Mouse (Mus musculus): ENCODE results near the gene Gpatch8. TPM values are rescaled to one million over a fixed set of nuclear protein-coding genes. Genes with fewer than 3 reads are reported as not detected.

Gpatch8 gene
- polyA plus RNA-seq, 1 experiment from 2014 or later, result 71.0 TPM

GRCm38 (mm10) chr11:102536210-102536609 lies 20.0 kb downstream of the Gpatch8 start:
- no peaks in the 10 kb centered on the region for H3K27me3 ChIP-seq (replicated peaks)
- no peak overlapping the region for H3K27ac ChIP-seq
- no peaks in the 10 kb centered on the region for H3K9me3 ChIP-seq
- no peak overlapping the region for H3K4me3 ChIP-seq
- ATAC-seq (ENCODE audit: low FRiP score, low read depth), result no peak
- peaks cover 7% of the 10 kb centered on the region; the same call in 1 of the 2 replicates for H3K36me3 ChIP-seq
- no peak overlapping the region for H3K9ac ChIP-seq
- 66% methylated on average over 3 of the region's 3 CpGs for WGBS
- H3K4me2 ChIP-seq (replicated peaks), result no peak overlapping the region
- no peaks in the 10 kb centered on the region for H3K4me1 ChIP-seq

GRCm38 (mm10) chr11:102534078-102534477 lies 22.1 kb downstream of the Gpatch8 start:
- H3K36me3 ChIP-seq, result peaks cover 7% of the 10 kb centered on the region; the same call in 1 of the 2 replicates
- no peaks in the 10 kb centered on the region for H3K9me3 ChIP-seq
- ATAC-seq (ENCODE audit: low FRiP score, low read depth), result no peak
- no peak overlapping the region for H3K27ac ChIP-seq
- H3K4me1 ChIP-seq, result no peaks in the 10 kb centered on the region
- H3K9ac ChIP-seq, result no peak overlapping the region
- H3K4me2 ChIP-seq (replicated peaks), result no peak overlapping the region
- H3K4me3 ChIP-seq, result no peak overlapping the region
- H3K27me3 ChIP-seq (replicated peaks), result no peaks in the 10 kb centered on the region
- 92% methylated on average over 2 of the region's 2 CpGs for WGBS

GRCm38 (mm10) chr11:102531425-102531824 lies 24.8 kb downstream of the Gpatch8 start:
- ATAC-seq (ENCODE audit: low FRiP score, low read depth), result no peak
- 38% methylated on average over 5 of the region's 5 CpGs for WGBS
- Histone ChIP-seq H3K4me1 (no peaks in the 10 kb centered on the region), H3K4me3 (no peak overlapping the region), H3K36me3 (peaks cover 3% of the 10 kb centered on the region; the same call in 1 of the 2 replicates), H3K9ac (no peak overlapping the region), H3K27me3 (replicated peaks) (no peaks in the 10 kb centered on the region), H3K9me3 (no peaks in the 10 kb centered on the region), H3K27ac (no peak overlapping the region), H3K4me2 (replicated peaks) (no peak overlapping the region)

GRCm38 (mm10) chr11:102514793-102515424 lies 41.3 kb downstream of the Gpatch8 start:
- Histone ChIP-seq H3K36me3 (peaks cover 20% of the 10 kb centered on the region), H3K9ac (no peak overlapping the region), H3K27ac (no peak overlapping the region), H3K9me3 (no peaks in the 10 kb centered on the region), H3K4me1 (no peaks in the 10 kb centered on the region), H3K4me3 (no peak overlapping the region), H3K4me2 (replicated peaks) (no peak overlapping the region), H3K27me3 (replicated peaks) (no peaks in the 10 kb centered on the region)
- no peak for ATAC-seq (ENCODE audit: low FRiP score, low read depth)
- WGBS, result 97% methylated on average over 1 of the region's 1 CpGs

- 68% methylated on average over 6 of the region's 6 CpGs for WGBS
- H3K27ac ChIP-seq, result no peak overlapping the region
- no peaks in the 10 kb centered on the region for H3K9me3 ChIP-seq
- H3K27me3 ChIP-seq (replicated peaks), result no peaks in the 10 kb centered on the region
- peaks cover 21% of the 10 kb centered on the region for H3K36me3 ChIP-seq
- no peak overlapping the region for H3K4me3 ChIP-seq
- H3K9ac ChIP-seq, result no peak overlapping the region
- no peaks in the 10 kb centered on the region for H3K4me1 ChIP-seq
- ATAC-seq (ENCODE audit: low FRiP score, low read depth), result no peak
- H3K4me2 ChIP-seq (replicated peaks), result no peak overlapping the region
Observed at GRCm38 (mm10) chr11:102510226-102510625, 46.0 kb downstream of the Gpatch8 start.

GRCm38 (mm10) chr11:102496732-102497131 lies 59.5 kb downstream of the Gpatch8 start:
- H3K9me3 ChIP-seq, result no peaks in the 10 kb centered on the region
- H3K27me3 ChIP-seq (replicated peaks), result no peaks in the 10 kb centered on the region
- H3K4me3 ChIP-seq, result no peak overlapping the region
- no peak overlapping the region for H3K9ac ChIP-seq
- H3K27ac ChIP-seq, result no peak overlapping the region
- peaks cover 60% of the 10 kb centered on the region for H3K36me3 ChIP-seq
- no peak overlapping the region for H3K4me2 ChIP-seq (replicated peaks)
- ATAC-seq (ENCODE audit: low FRiP score, low read depth), result no peak
- WGBS, result 90% methylated on average over 2 of the region's 2 CpGs
- no peaks in the 10 kb centered on the region for H3K4me1 ChIP-seq

GRCm38 (mm10) chr11:102496206-102496605 lies 60.0 kb downstream of the Gpatch8 start:
- Histone ChIP-seq H3K36me3 (peaks cover 60% of the 10 kb centered on the region), H3K4me2 (replicated peaks) (no peak overlapping the region), H3K27ac (no peak overlapping the region), H3K9ac (no peak overlapping the region), H3K27me3 (replicated peaks) (no peaks in the 10 kb centered on the region), H3K4me3 (no peak overlapping the region), H3K9me3 (no peaks in the 10 kb centered on the region), H3K4me1 (no peaks in the 10 kb centered on the region)
- no peak for ATAC-seq (ENCODE audit: low FRiP score, low read depth)
- WGBS, result 91% methylated on average over 2 of the region's 2 CpGs

GRCm38 (mm10) chr11:102495742-102496141 lies 60.5 kb downstream of the Gpatch8 start:
- Histone ChIP-seq H3K4me3 (no peak overlapping the region), H3K4me1 (no peaks in the 10 kb centered on the region), H3K36me3 (peaks cover 55% of the 10 kb centered on the region), H3K27ac (no peak overlapping the region), H3K9me3 (no peaks in the 10 kb centered on the region), H3K4me2 (replicated peaks) (no peak overlapping the region), H3K9ac (no peak overlapping the region), H3K27me3 (replicated peaks) (no peaks in the 10 kb centered on the region)
- no peak for ATAC-seq (ENCODE audit: low FRiP score, low read depth)
- WGBS, result 95% methylated on average over 5 of the region's 5 CpGs

GRCm38 (mm10) chr11:102495114-102495513 lies 61.1 kb downstream of the Gpatch8 start:
- no peak overlapping the region for H3K9ac ChIP-seq
- peaks cover 50% of the 10 kb centered on the region for H3K36me3 ChIP-seq
- H3K4me3 ChIP-seq, result no peak overlapping the region
- H3K9me3 ChIP-seq, result no peaks in the 10 kb centered on the region
- no peaks in the 10 kb centered on the region for H3K4me1 ChIP-seq
- WGBS, result 95% methylated on average over 6 of the region's 6 CpGs
- H3K27me3 ChIP-seq (replicated peaks), result no peaks in the 10 kb centered on the region
- no peak overlapping the region for H3K27ac ChIP-seq
- ATAC-seq (ENCODE audit: low FRiP score, low read depth), result no peak
- no peak overlapping the region for H3K4me2 ChIP-seq (replicated peaks)

- Histone ChIP-seq H3K4me3 (no peak overlapping the region), H3K4me2 (replicated peaks) (no peak overlapping the region), H3K9ac (no peak overlapping the region), H3K27me3 (replicated peaks) (no peaks in the 10 kb centered on the region), H3K9me3 (no peaks in the 10 kb centered on the region), H3K36me3 (peaks cover 41% of the 10 kb centered on the region), H3K27ac (no peak overlapping the region), H3K4me1 (no peaks in the 10 kb centered on the region)
- 85% methylated on average over 7 of the region's 7 CpGs for WGBS
- ATAC-seq (ENCODE audit: low FRiP score, low read depth), result no peak
Observed at GRCm38 (mm10) chr11:102494063-102494650, 62.0 kb downstream of the Gpatch8 start.

GRCm38 (mm10) chr11:102493241-102493640 lies 63.0 kb downstream of the Gpatch8 start:
- H3K9me3 ChIP-seq, result no peaks in the 10 kb centered on the region
- H3K27me3 ChIP-seq (replicated peaks), result no peaks in the 10 kb centered on the region
- H3K4me2 ChIP-seq (replicated peaks), result no peak overlapping the region
- no peak for ATAC-seq (ENCODE audit: low FRiP score, low read depth)
- H3K4me3 ChIP-seq, result no peak overlapping the region
- peaks cover 35% of the 10 kb centered on the region for H3K36me3 ChIP-seq
- 90% methylated on average over 2 of the region's 2 CpGs for WGBS
- H3K9ac ChIP-seq, result no peak overlapping the region
- no peak overlapping the region for H3K27ac ChIP-seq
- H3K4me1 ChIP-seq, result no peaks in the 10 kb centered on the region

- H3K4me3 ChIP-seq, result no peak overlapping the region
- 93% methylated on average over 2 of the region's 2 CpGs for WGBS
- H3K9me3 ChIP-seq, result no peaks in the 10 kb centered on the region
- no peaks in the 10 kb centered on the region for H3K27me3 ChIP-seq (replicated peaks)
- H3K4me2 ChIP-seq (replicated peaks), result no peak overlapping the region
- no peaks in the 10 kb centered on the region for H3K4me1 ChIP-seq
- H3K36me3 ChIP-seq, result peaks cover 37% of the 10 kb centered on the region
- no peak overlapping the region for H3K9ac ChIP-seq
- ATAC-seq (ENCODE audit: low FRiP score, low read depth), result no peak
- no peak overlapping the region for H3K27ac ChIP-seq
Observed at GRCm38 (mm10) chr11:102487901-102488300, 68.3 kb downstream of the Gpatch8 start.
